Mouse (Mus musculus): ENCODE measurements around the gene Ctnnbip1. TPM values are rescaled to one million over a fixed set of nuclear protein-coding genes. Genes with fewer than 3 reads are reported as not detected.

Gene Ctnnbip1
- polyA plus RNA-seq, 1 experiment, result 14.4 TPM

DNA sequence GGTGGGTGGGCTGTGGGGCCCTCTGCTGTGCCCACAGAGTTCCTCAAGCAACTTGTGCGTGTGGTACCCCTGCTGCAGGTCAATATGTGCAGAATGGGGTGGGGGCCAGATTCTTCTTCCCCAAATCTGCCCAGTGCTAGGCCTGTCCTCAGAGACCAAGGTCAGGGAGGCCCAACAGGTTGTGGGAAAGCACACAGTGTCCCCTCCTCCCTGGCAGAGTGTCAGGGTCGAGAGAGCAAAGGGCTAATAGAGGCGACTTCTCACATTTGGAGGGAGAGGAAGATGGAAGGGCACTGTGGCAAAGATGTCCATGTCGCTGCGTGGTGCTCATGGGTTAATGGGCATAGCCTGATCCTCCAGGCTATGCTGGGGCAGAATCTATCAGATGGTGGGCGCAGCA is 7.8 kb downstream of the Ctnnbip1 start:
- no peak overlapping the region for H3K4me3 ChIP-seq (ENCODE audit: low read depth, low read length)
- H3K9ac ChIP-seq (ENCODE audit: low read depth, poor library complexity, severe bottlenecking), result no peak overlapping the region
- H3K4me1 ChIP-seq (ENCODE audit: control insufficient read depth, insufficient read depth, low read length), result no peaks in the 10 kb centered on the region
- H3K36me3 ChIP-seq (ENCODE audit: control insufficient read depth, insufficient read depth, low read length, poor library complexity, severe bottlenecking), result no peaks in the 10 kb centered on the region
- H3K27ac ChIP-seq (ENCODE audit: insufficient read depth, low read length), result no peak overlapping the region
- H3K27me3 ChIP-seq (ENCODE audit: control insufficient read depth, insufficient read depth, low read length, poor library complexity, severe bottlenecking), result no peaks in the 10 kb centered on the region
- no peak for TF ChIP-seq EP300 (IDR thresholded peaks at IDR 0.05; ENCODE audit: insufficient read depth, low read depth, low read length)
- no peak for TF ChIP-seq POLR2A (IDR thresholded peaks at IDR 0.05; ENCODE audit: insufficient read depth, low read length)
- no peak for TF ChIP-seq CTCF (IDR thresholded peaks at IDR 0.05; ENCODE audit: low read depth, low read length)
- no peaks in the 10 kb centered on the region for H3K9me3 ChIP-seq (replicated peaks; ENCODE audit: control insufficient read depth, insufficient read depth, low read length, poor library complexity, severe bottlenecking)

DNA sequence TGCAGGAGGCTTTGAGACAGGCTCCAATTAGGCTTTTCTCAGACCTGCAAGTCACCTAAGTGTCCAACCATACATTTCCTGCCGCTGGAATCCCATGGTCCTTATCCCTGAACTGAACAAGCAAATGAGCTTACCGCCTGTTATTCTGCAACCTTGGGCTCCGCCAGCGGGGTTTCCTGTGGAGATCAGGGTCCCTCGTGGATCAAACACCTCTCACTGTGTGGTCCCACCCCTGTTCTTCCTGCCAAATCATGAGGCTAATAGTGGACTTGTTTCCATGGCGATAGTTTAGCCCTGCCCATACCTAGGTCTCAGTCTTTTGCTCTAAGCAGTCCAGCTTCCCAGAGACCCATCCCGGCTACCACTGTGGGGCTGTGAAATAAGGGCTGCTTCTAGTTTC is 8.3 kb downstream of the Ctnnbip1 start:
- H3K27ac ChIP-seq (ENCODE audit: insufficient read depth, low read length), result no peak overlapping the region
- H3K9me3 ChIP-seq (replicated peaks; ENCODE audit: control insufficient read depth, insufficient read depth, low read length, poor library complexity, severe bottlenecking), result no peaks in the 10 kb centered on the region
- H3K9ac ChIP-seq (ENCODE audit: low read depth, poor library complexity, severe bottlenecking), result no peak overlapping the region
- TF ChIP-seq POLR2A (IDR thresholded peaks at IDR 0.05; ENCODE audit: insufficient read depth, low read length) (no peak), EP300 (IDR thresholded peaks at IDR 0.05; ENCODE audit: insufficient read depth, low read depth, low read length) (no peak), CTCF (IDR thresholded peaks at IDR 0.05; ENCODE audit: low read depth, low read length) (no peak)
- H3K4me3 ChIP-seq (ENCODE audit: low read depth, low read length), result no peak overlapping the region
- no peaks in the 10 kb centered on the region for H3K27me3 ChIP-seq (ENCODE audit: control insufficient read depth, insufficient read depth, low read length, poor library complexity, severe bottlenecking)
- no peaks in the 10 kb centered on the region for H3K4me1 ChIP-seq (ENCODE audit: control insufficient read depth, insufficient read depth, low read length)
- H3K36me3 ChIP-seq (ENCODE audit: control insufficient read depth, insufficient read depth, low read length, poor library complexity, severe bottlenecking), result no peaks in the 10 kb centered on the region

DNA sequence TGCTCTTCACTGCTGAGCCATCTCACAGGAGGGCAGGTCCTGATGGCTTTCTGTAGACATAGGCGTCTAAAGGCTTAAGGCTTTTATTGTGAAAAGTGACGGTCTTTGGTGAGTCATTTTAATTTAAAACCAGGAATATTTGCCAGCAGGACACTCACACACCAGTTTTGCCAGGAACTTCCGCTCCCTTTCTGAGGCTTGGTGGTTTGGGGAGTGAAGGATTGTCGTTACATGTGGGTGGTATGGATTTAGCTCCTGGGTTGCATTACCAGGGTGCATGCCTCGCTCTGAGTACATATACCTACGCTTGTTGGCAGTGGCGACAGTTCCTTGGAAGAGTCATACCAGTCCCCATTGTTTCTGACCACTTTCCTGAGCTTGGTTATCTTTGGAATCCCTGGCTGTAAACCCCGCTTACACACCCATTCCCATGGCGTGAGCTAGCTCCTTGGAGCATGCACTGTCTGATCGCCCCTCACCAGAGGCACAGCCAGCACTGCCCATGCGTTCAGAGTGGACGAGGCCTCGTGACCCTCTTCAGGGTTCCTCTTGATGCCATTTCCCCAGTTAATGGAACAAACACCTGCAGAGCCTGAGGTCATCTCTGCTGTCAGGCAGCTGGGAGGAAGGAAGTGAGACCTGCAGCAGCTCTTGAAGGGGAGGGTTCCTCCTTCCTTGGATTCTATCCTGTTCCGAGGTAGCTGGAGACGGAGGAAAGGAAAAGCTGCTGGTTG is 9.8 kb downstream of the Ctnnbip1 start:
- Histone ChIP-seq H3K4me1 (ENCODE audit: control insufficient read depth, insufficient read depth, low read length) (no peaks in the 10 kb centered on the region), H3K9ac (ENCODE audit: low read depth, poor library complexity, severe bottlenecking) (no peak overlapping the region), H3K4me3 (ENCODE audit: low read depth, low read length) (no peak overlapping the region), H3K36me3 (ENCODE audit: control insufficient read depth, insufficient read depth, low read length, poor library complexity, severe bottlenecking) (no peaks in the 10 kb centered on the region), H3K9me3 (replicated peaks; ENCODE audit: control insufficient read depth, insufficient read depth, low read length, poor library complexity, severe bottlenecking) (no peaks in the 10 kb centered on the region), H3K27ac (ENCODE audit: insufficient read depth, low read length) (no peak overlapping the region), H3K27me3 (ENCODE audit: control insufficient read depth, insufficient read depth, low read length, poor library complexity, severe bottlenecking) (no peaks in the 10 kb centered on the region)
- TF ChIP-seq EP300 (IDR thresholded peaks at IDR 0.05; ENCODE audit: insufficient read depth, low read depth, low read length) (no peak), POLR2A (IDR thresholded peaks at IDR 0.05; ENCODE audit: insufficient read depth, low read length) (no peak), CTCF (IDR thresholded peaks at IDR 0.05; ENCODE audit: low read depth, low read length) (no peak)

DNA sequence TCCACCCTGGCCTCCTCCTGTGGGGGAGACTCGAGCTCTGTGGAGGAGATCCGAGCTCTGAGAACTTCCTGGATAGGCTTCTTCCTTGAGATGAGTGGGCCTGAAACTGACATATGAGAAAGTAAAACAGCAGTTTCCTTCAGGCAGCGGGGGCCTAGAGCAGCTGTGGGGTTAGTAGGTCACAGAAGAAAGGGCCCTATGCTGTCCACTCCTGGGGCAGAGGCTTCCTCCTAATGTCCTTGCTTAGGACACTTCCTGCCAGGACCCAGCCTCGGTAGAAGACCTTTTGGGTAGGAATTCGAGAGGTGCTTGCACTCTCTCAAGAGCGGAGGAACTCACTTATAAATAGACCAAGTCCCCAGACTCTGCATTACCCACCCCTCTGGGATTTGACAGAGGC is 11.7 kb downstream of the Ctnnbip1 start:
- no peak overlapping the region for H3K9ac ChIP-seq (ENCODE audit: low read depth, poor library complexity, severe bottlenecking)
- H3K36me3 ChIP-seq (ENCODE audit: control insufficient read depth, insufficient read depth, low read length, poor library complexity, severe bottlenecking), result no peaks in the 10 kb centered on the region
- H3K27me3 ChIP-seq (ENCODE audit: control insufficient read depth, insufficient read depth, low read length, poor library complexity, severe bottlenecking), result no peaks in the 10 kb centered on the region
- H3K4me1 ChIP-seq (ENCODE audit: control insufficient read depth, insufficient read depth, low read length), result no peaks in the 10 kb centered on the region
- no peak for TF ChIP-seq CTCF (IDR thresholded peaks at IDR 0.05; ENCODE audit: low read depth, low read length)
- no peak for TF ChIP-seq POLR2A (IDR thresholded peaks at IDR 0.05; ENCODE audit: insufficient read depth, low read length)
- no peak for TF ChIP-seq EP300 (IDR thresholded peaks at IDR 0.05; ENCODE audit: insufficient read depth, low read depth, low read length)
- H3K9me3 ChIP-seq (replicated peaks; ENCODE audit: control insufficient read depth, insufficient read depth, low read length, poor library complexity, severe bottlenecking), result no peaks in the 10 kb centered on the region
- no peak overlapping the region for H3K27ac ChIP-seq (ENCODE audit: insufficient read depth, low read length)
- H3K4me3 ChIP-seq (ENCODE audit: low read depth, low read length), result no peak overlapping the region

DNA sequence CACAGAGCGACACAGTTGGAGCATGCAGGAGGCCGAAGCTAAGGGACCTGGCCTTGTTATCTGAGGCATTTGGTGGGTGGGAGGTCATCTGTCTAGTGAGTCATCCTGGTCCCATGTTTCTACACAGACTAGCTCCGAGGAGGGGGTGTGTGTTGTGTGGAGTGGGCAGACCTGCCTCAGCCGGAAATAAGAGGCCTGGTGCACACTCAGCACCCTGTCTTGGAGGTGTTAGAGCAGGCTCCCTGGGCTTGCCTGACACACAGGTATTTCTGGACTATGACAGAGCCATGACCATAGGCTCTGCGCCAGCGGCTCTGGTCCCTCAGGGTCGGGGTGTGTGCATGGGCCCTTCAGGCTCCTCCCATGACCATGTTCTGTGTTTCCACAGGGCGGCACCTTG is 21.4 kb downstream of the Ctnnbip1 start:
- no peaks in the 10 kb centered on the region for H3K4me1 ChIP-seq (ENCODE audit: control insufficient read depth, insufficient read depth, low read length)
- H3K9ac ChIP-seq (ENCODE audit: low read depth, poor library complexity, severe bottlenecking), result no peak overlapping the region
- H3K4me3 ChIP-seq (ENCODE audit: low read depth, low read length), result no peak overlapping the region
- H3K27ac ChIP-seq (ENCODE audit: insufficient read depth, low read length), result no peak overlapping the region
- H3K9me3 ChIP-seq (replicated peaks; ENCODE audit: control insufficient read depth, insufficient read depth, low read length, poor library complexity, severe bottlenecking), result no peaks in the 10 kb centered on the region
- TF ChIP-seq POLR2A (IDR thresholded peaks at IDR 0.05; ENCODE audit: insufficient read depth, low read length) (no peak), CTCF (IDR thresholded peaks at IDR 0.05; ENCODE audit: low read depth, low read length) (no peak), EP300 (IDR thresholded peaks at IDR 0.05; ENCODE audit: insufficient read depth, low read depth, low read length) (no peak)
- no peaks in the 10 kb centered on the region for H3K27me3 ChIP-seq (ENCODE audit: control insufficient read depth, insufficient read depth, low read length, poor library complexity, severe bottlenecking)
- no peaks in the 10 kb centered on the region for H3K36me3 ChIP-seq (ENCODE audit: control insufficient read depth, insufficient read depth, low read length, poor library complexity, severe bottlenecking)

DNA sequence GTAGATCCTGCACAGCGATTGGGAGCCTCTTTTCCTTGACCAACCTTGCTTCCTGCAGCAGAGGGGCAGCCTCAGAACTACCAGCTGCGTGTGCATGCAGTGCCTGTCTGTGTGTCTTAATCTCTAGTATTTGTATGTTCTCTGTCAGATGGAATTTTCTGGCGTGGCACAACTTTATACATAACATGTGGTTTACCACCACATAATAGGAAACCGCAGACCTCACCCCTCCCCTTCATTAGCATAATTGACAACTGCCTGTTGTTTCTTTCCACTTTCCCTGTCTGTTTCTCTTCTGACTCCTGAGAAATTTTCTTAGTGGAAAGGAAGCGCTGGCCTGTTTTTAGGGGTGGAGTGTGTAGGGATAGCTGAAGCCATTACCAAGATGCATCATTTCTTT is 23.9 kb downstream of the Ctnnbip1 start:
- H3K27me3 ChIP-seq (ENCODE audit: control insufficient read depth, insufficient read depth, low read length, poor library complexity, severe bottlenecking), result no peaks in the 10 kb centered on the region
- H3K27ac ChIP-seq (ENCODE audit: insufficient read depth, low read length), result no peak overlapping the region
- TF ChIP-seq EP300 (IDR thresholded peaks at IDR 0.05; ENCODE audit: insufficient read depth, low read depth, low read length), result no peak
- TF ChIP-seq CTCF (IDR thresholded peaks at IDR 0.05; ENCODE audit: low read depth, low read length), result no peak
- TF ChIP-seq POLR2A (IDR thresholded peaks at IDR 0.05; ENCODE audit: insufficient read depth, low read length), result no peak
- no peak overlapping the region for H3K9ac ChIP-seq (ENCODE audit: low read depth, poor library complexity, severe bottlenecking)
- H3K4me1 ChIP-seq (ENCODE audit: control insufficient read depth, insufficient read depth, low read length), result no peaks in the 10 kb centered on the region
- H3K36me3 ChIP-seq (ENCODE audit: control insufficient read depth, insufficient read depth, low read length, poor library complexity, severe bottlenecking), result no peaks in the 10 kb centered on the region
- H3K9me3 ChIP-seq (replicated peaks; ENCODE audit: control insufficient read depth, insufficient read depth, low read length, poor library complexity, severe bottlenecking), result no peaks in the 10 kb centered on the region
- H3K4me3 ChIP-seq (ENCODE audit: low read depth, low read length), result no peak overlapping the region
